ENCODE assay signal across 12 mouse cellular contexts in the genomic region with DNA sequence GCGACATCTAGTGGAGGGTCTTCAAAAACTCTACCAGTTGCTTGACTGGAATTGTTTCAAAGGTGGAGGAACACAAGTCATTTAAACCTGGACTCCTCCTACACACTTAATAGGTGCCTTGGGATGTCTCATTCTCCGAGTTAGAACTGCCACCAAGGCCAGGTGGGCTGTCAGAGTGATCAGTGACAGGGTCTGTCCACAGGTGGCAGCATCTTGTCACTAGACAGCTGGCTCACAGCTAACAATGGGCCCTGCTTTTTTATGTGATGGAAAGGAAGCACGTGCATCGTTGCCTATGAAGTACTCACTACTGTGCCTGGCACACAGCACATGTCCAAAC.
A peak's percentile ranks its signal among the peaks of the same experiment; 100 is the strongest.
DNase-seq lines count a peak whose midpoint lies in the region; ATAC-seq and TF ChIP-seq lines count a peak whose summit lies in the region.
"Had no signal": no experiment of that assay in that cellular context is flagged by ENCODE, and none has a peak within 500 bp of the region (broad histone marks: within the 10 kb centered on the region; RNA-seq: fewer than 3 reads in every experiment).

No protein-coding gene starts in this region.

- peaks cover 19% of the 10 kb centered on the region; the same call in 1 of the 2 replicates for H3K36me3 ChIP-seq in ES-E14 (ENCODE audit: control insufficient read depth, insufficient read depth, low read length, poor library complexity, severe bottlenecking)
- H3K36me3 ChIP-seq in limb, embryonic 12.5 days, result peaks cover 58% of the 10 kb centered on the region

- H3K27ac ChIP-seq in ES-E14 (ENCODE audit: insufficient read depth, low read depth, low read length, poor library complexity, severe bottlenecking), result no peak overlapping the region
- H3K27ac ChIP-seq in limb, embryonic 12.5 days, result peak overlapping the region; percentile 72
- H3K27ac ChIP-seq: macrophage had no signal

- no peaks in the 10 kb centered on the region for H3K27me3 ChIP-seq in limb, embryonic 12.5 days
- H3K27me3 ChIP-seq: Patski had no signal

- ATAC-seq in frontal cortex, adult (ENCODE audit: low TSS enrichment), result 0 out of 2 replicates have a peak, but pooled peaks have one; percentile 23
- ATAC-seq in limb, embryonic 12.5 days (ENCODE audit: insufficient number of reproducible peaks, insufficient read depth, low FRiP score, low TSS enrichment, low read depth), result no peak
- ATAC-seq: Patski had no signal

- H3K4me3 ChIP-seq in lung, adult 2 months (replicated peaks; ENCODE audit: extremely low read depth, low read depth, low read length), result no peak overlapping the region
- H3K4me3 ChIP-seq in ES-E14 (ENCODE audit: insufficient read depth in 1 of 2, low read depth in 1 of 2, low read length in 2 of 2, poor library complexity in 1 of 2, severe bottlenecking in 1 of 2), result no peak overlapping the region
- no peak overlapping the region for H3K4me3 ChIP-seq in limb, embryonic 12.5 days (replicated peaks)

- intact Hi-C loops in gastrocnemius, postnatal 36 days (cut with DNase I), result loop anchor here (5.0 kb wide), 1 partner anchor 105 kb away; no protein-coding TSS in a partner anchor

- TF ChIP-seq CTCF in lung, adult 2 months (IDR thresholded peaks at IDR 0.05; ENCODE audit: insufficient read depth, low read length), result peak; percentile 28; the same call in 1 of the 2 replicates

- H3K4me1 ChIP-seq in lung, adult 2 months (ENCODE audit: control insufficient read depth, insufficient read depth, low read length), result no peaks in the 10 kb centered on the region
- no peaks in the 10 kb centered on the region for H3K4me1 ChIP-seq in ES-E14 (ENCODE audit: control insufficient read depth in 2 of 2, insufficient read depth in 2 of 2, low read length in 2 of 2, poor library complexity in 1 of 2)
- H3K4me1 ChIP-seq in limb, embryonic 12.5 days (replicated peaks), result peaks cover 71% of the 10 kb centered on the region

- H3K4me2 ChIP-seq in limb, embryonic 12.5 days, result no peak overlapping the region

- no peak for DNase-seq in frontal cortex, postnatal 36 days (ENCODE audit: low spot score in 2 of 2)
- DNase-seq in lung, adult 2 months, result no peak
- DNase-seq in lung, postnatal 14 days, result no peak
- peak; percentile 27 for DNase-seq in ES-E14 (ENCODE audit: low read depth, low spot score)
- no peak for DNase-seq in gastrocnemius, postnatal 36 days
- DNase-seq in cerebellum, adult 11-12 months, result no peak
- DNase-seq: gastrocnemius, postnatal 10 days; kidney, adult 9 months had no signal

- in situ Hi-C loops in ES-E14 (cut with MboI; ENCODE audit: low sequenced_read_pairs in 2 of 2, unreplicated experiment in 2 of 2), result no loop called here

- WGBS in lung, adult 2 months, result 42% methylated on average over 4 of the region's 4 CpGs
- 30% methylated on average over 4 of the region's 4 CpGs for WGBS in limb, embryonic 12.5 days

- H3K9me3 ChIP-seq in ES-E14 (ENCODE audit: control insufficient read depth, insufficient read depth, low read depth, low read length), result no peaks in the 10 kb centered on the region
- no peaks in the 10 kb centered on the region for H3K9me3 ChIP-seq in limb, embryonic 12.5 days

- TF ChIP-seq POLR2A in lung, adult 2 months (IDR thresholded peaks at IDR 0.05; ENCODE audit: borderline replicate concordance, extremely low read depth, low read depth, low read length), result no peak

- no peak overlapping the region for H3K9ac ChIP-seq in ES-E14 (ENCODE audit: insufficient read depth, low read depth, low read length, poor library complexity, severe bottlenecking)
- no peak overlapping the region for H3K9ac ChIP-seq in limb, embryonic 12.5 days (replicated peaks)

TF ChIP-seq in ES-E14, 5 proteins besides CTCF, POLR2A, EP300 and RAD21:
- TF ChIP-seq ZC3H11A (IDR thresholded peaks at IDR 0.05; ENCODE audit: borderline replicate concordance, low read depth, low read length) (no peak), ZNF384 (IDR thresholded peaks at IDR 0.05; ENCODE audit: low read depth, low read length) (no peak), CHD2 (IDR thresholded peaks at IDR 0.05; ENCODE audit: low read depth, low read length) (no peak), MAFK (IDR thresholded peaks at IDR 0.05; ENCODE audit: insufficient read depth, low read depth, low read length) (no peak), HCFC1 (IDR thresholded peaks at IDR 0.05; ENCODE audit: borderline replicate concordance, insufficient read depth, low read length) (no peak)
